Comparison of ENCODE assay signal across 28 mouse cellular contexts in genomic region chr14:118958010-118958409, GRCm38 (mm10). TPM values are rescaled to one million over a fixed set of nuclear protein-coding genes. Genes with fewer than 3 reads are reported as not detected.
DNase-seq lines count a peak whose midpoint lies in the region; ATAC-seq and TF ChIP-seq lines count a peak whose summit lies in the region.
"Had no signal": no experiment of that assay in that cellular context is flagged by ENCODE, and none has a peak within 500 bp of the region (broad histone marks: within the 10 kb centered on the region; RNA-seq: fewer than 3 reads in every experiment).

No protein-coding gene starts in this region.

- peak; percentile 55; the same call in 1 of the 2 replicates for ATAC-seq in forebrain, embryonic 14.5 days
- no peak for ATAC-seq in forebrain, embryonic 11.5 days (replicated peaks; ENCODE audit: low FRiP score)
- ATAC-seq in forebrain, embryonic 16.5 days = peak; percentile 64
- no peak for ATAC-seq in hindbrain, embryonic 16.5 days
- ATAC-seq: CD4-positive, CD25-positive, alpha-beta regulatory T cell, adult 4 months; intestine, embryonic 15.5 days had no signal

- no peaks in the 10 kb centered on the region for H3K4me1 ChIP-seq in forebrain, embryonic 14.5 days (ENCODE audit: control insufficient read depth, insufficient read depth, low read length)
- H3K4me1 ChIP-seq in forebrain, embryonic 11.5 days (replicated peaks; ENCODE audit: control insufficient read depth, insufficient read depth, low read length) = no peaks in the 10 kb centered on the region
- no peaks in the 10 kb centered on the region; the same call in 1 of the 2 replicates for H3K4me1 ChIP-seq in forebrain, embryonic 16.5 days (replicated peaks; ENCODE audit: control insufficient read depth, insufficient read depth, low read length)
- H3K4me1 ChIP-seq in hindbrain, embryonic 16.5 days (ENCODE audit: control insufficient read depth, insufficient read depth, low read depth, low read length) = no peaks in the 10 kb centered on the region
- H3K4me1 ChIP-seq: embryonic facial prominence, embryonic 12.5 days; embryonic facial prominence, embryonic 15.5 days; heart, embryonic 12.5 days; heart, embryonic 15.5 days; hindbrain, embryonic 12.5 days; hindbrain, embryonic 15.5 days; intestine, embryonic 15.5 days; kidney, embryonic 15.5 days had no signal

- no peaks in the 10 kb centered on the region for H3K9me3 ChIP-seq in forebrain, embryonic 14.5 days (replicated peaks; ENCODE audit: control insufficient read depth, low read length)
- no peaks in the 10 kb centered on the region for H3K9me3 ChIP-seq in forebrain, embryonic 11.5 days (ENCODE audit: control insufficient read depth, low read length)
- no peaks in the 10 kb centered on the region for H3K9me3 ChIP-seq in forebrain, embryonic 16.5 days (ENCODE audit: control insufficient read depth, low read length)
- H3K9me3 ChIP-seq in hindbrain, embryonic 16.5 days (ENCODE audit: control insufficient read depth, low read length) = no peaks in the 10 kb centered on the region
- H3K9me3 ChIP-seq: embryonic facial prominence, embryonic 12.5 days; embryonic facial prominence, embryonic 15.5 days; heart, embryonic 12.5 days; heart, embryonic 15.5 days; hindbrain, embryonic 12.5 days; hindbrain, embryonic 15.5 days; intestine, embryonic 15.5 days; kidney, embryonic 15.5 days had no signal

- H3K4me2 ChIP-seq in forebrain, embryonic 14.5 days (ENCODE audit: low read length) = no peak overlapping the region
- H3K4me2 ChIP-seq in forebrain, embryonic 11.5 days (ENCODE audit: low read depth, low read length, severe bottlenecking) = no peak overlapping the region
- no peak overlapping the region for H3K4me2 ChIP-seq in forebrain, embryonic 16.5 days (ENCODE audit: low read length)
- H3K4me2 ChIP-seq in hindbrain, embryonic 16.5 days (ENCODE audit: low read length) = no peak overlapping the region
- H3K4me2 ChIP-seq: embryonic facial prominence, embryonic 12.5 days; embryonic facial prominence, embryonic 15.5 days; heart, embryonic 12.5 days; heart, embryonic 15.5 days; hindbrain, embryonic 12.5 days; hindbrain, embryonic 15.5 days; intestine, embryonic 15.5 days; kidney, embryonic 15.5 days had no signal

- intact Hi-C loops in heart, postnatal 36 days (cut with DNase I) = no loop called here

- H3K27ac ChIP-seq in forebrain, embryonic 14.5 days (ENCODE audit: low read depth, low read length) = no peak overlapping the region
- no peak overlapping the region for H3K27ac ChIP-seq in forebrain, embryonic 11.5 days (ENCODE audit: low read depth, low read length)
- no peak overlapping the region for H3K27ac ChIP-seq in forebrain, embryonic 16.5 days (ENCODE audit: low read length)
- H3K27ac ChIP-seq in hindbrain, embryonic 16.5 days (ENCODE audit: low read depth, low read length) = no peak overlapping the region
- H3K27ac ChIP-seq: embryonic facial prominence, embryonic 12.5 days; embryonic facial prominence, embryonic 15.5 days; heart, embryonic 15.5 days; hindbrain, embryonic 12.5 days; hindbrain, embryonic 15.5 days; intestine, embryonic 15.5 days; kidney, embryonic 15.5 days had no signal

- 88% methylated on average over 3 of the region's 3 CpGs for WGBS in forebrain, embryonic 14.5 days
- 96% methylated on average over 3 of the region's 3 CpGs for WGBS in forebrain, embryonic 11.5 days
- 79% methylated on average over 3 of the region's 3 CpGs for WGBS in forebrain, embryonic 16.5 days
- WGBS in hindbrain, embryonic 16.5 days = 74% methylated on average over 3 of the region's 3 CpGs

- no peaks in the 10 kb centered on the region for H3K27me3 ChIP-seq in forebrain, embryonic 14.5 days (replicated peaks; ENCODE audit: control insufficient read depth, insufficient read depth, low read length)
- no peaks in the 10 kb centered on the region for H3K27me3 ChIP-seq in forebrain, embryonic 11.5 days (ENCODE audit: control insufficient read depth, insufficient read depth, low read length)
- H3K27me3 ChIP-seq in forebrain, embryonic 16.5 days (replicated peaks; ENCODE audit: control insufficient read depth, insufficient read depth, low read length) = no peaks in the 10 kb centered on the region
- no peaks in the 10 kb centered on the region for H3K27me3 ChIP-seq in hindbrain, embryonic 16.5 days (replicated peaks; ENCODE audit: control insufficient read depth, insufficient read depth, low read length)
- H3K27me3 ChIP-seq: embryonic facial prominence, embryonic 12.5 days; embryonic facial prominence, embryonic 15.5 days; heart, embryonic 12.5 days; heart, embryonic 15.5 days; hindbrain, embryonic 12.5 days; hindbrain, embryonic 15.5 days; intestine, embryonic 15.5 days; kidney, embryonic 15.5 days had no signal

- H3K9ac ChIP-seq in forebrain, embryonic 14.5 days (ENCODE audit: low read length) = no peak overlapping the region
- no peak overlapping the region for H3K9ac ChIP-seq in forebrain, embryonic 11.5 days (ENCODE audit: low read length)
- H3K9ac ChIP-seq in forebrain, embryonic 16.5 days (replicated peaks; ENCODE audit: low read depth, low read length) = no peak overlapping the region
- no peak overlapping the region for H3K9ac ChIP-seq in hindbrain, embryonic 16.5 days (ENCODE audit: low read depth, low read length)
- H3K9ac ChIP-seq: embryonic facial prominence, embryonic 12.5 days; embryonic facial prominence, embryonic 15.5 days; heart, embryonic 12.5 days; heart, embryonic 15.5 days; hindbrain, embryonic 12.5 days; hindbrain, embryonic 15.5 days; intestine, embryonic 15.5 days; kidney, embryonic 15.5 days had no signal

- TF ChIP-seq CTCF in brain, embryonic 14.5 days (IDR thresholded peaks at IDR 0.05; ENCODE audit: borderline replicate concordance, extremely low read depth, insufficient read depth, insufficient read length) = no peak

- DNase-seq in forebrain, embryonic 14.5 days (ENCODE audit: low spot score) = peak; percentile 49
- DNase-seq in forebrain, embryonic 11.5 days (ENCODE audit: low spot score) = no peak
- DNase-seq in heart, adult 11 months = peak; percentile 41
- DNase-seq in heart, postnatal 36 days = no peak
- peak; percentile 60 for DNase-seq in brain, embryonic 14.5 days (ENCODE audit: low read depth)
- no peak for DNase-seq in testis, postnatal 10 days (ENCODE audit: low spot score)
- DNase-seq: adrenal gland, adult 8-10 months; adrenal gland, postnatal 25 days; cerebellum, adult 2 months; cerebellum, adult 9-11 months; cerebellum, postnatal 25 days; gastrocnemius, postnatal 10 days; gastrocnemius, postnatal 36 days; heart, postnatal 10 days; kidney, adult 11 months; kidney, adult 8-10 months had no signal

- no peak overlapping the region for H3K4me3 ChIP-seq in forebrain, embryonic 14.5 days (ENCODE audit: low read depth, low read length)
- no peak overlapping the region for H3K4me3 ChIP-seq in forebrain, embryonic 11.5 days (ENCODE audit: low read depth, low read length)
- no peak overlapping the region for H3K4me3 ChIP-seq in forebrain, embryonic 16.5 days (replicated peaks; ENCODE audit: low read length)
- no peak overlapping the region for H3K4me3 ChIP-seq in hindbrain, embryonic 16.5 days (ENCODE audit: low read length)
- H3K4me3 ChIP-seq: embryonic facial prominence, embryonic 12.5 days; embryonic facial prominence, embryonic 15.5 days; heart, embryonic 12.5 days; heart, embryonic 15.5 days; hindbrain, embryonic 12.5 days; hindbrain, embryonic 15.5 days; intestine, embryonic 15.5 days; kidney, embryonic 15.5 days had no signal

- peaks cover 27% of the 10 kb centered on the region for H3K36me3 ChIP-seq in forebrain, embryonic 14.5 days (ENCODE audit: control insufficient read depth, insufficient read depth, low read length)
- H3K36me3 ChIP-seq in forebrain, embryonic 11.5 days (ENCODE audit: control insufficient read depth, insufficient read depth, low read length) = no peaks in the 10 kb centered on the region; the same call in 1 of the 2 replicates
- peaks cover 14% of the 10 kb centered on the region for H3K36me3 ChIP-seq in forebrain, embryonic 16.5 days (ENCODE audit: control insufficient read depth, insufficient read depth)
- peaks cover 20% of the 10 kb centered on the region for H3K36me3 ChIP-seq in hindbrain, embryonic 16.5 days (ENCODE audit: control insufficient read depth, insufficient read depth, low read length)

- TF ChIP-seq POLR2A in brain, embryonic 14.5 days (IDR thresholded peaks at IDR 0.05; ENCODE audit: borderline replicate concordance, extremely low read depth, insufficient read depth, insufficient read length, poor library complexity, severe bottlenecking) = no peak

RNA-seq across cellular contexts. Expression of gene Dnajc3, which starts 20.2 kb away (rescaled TPM):
- polyA plus RNA-seq in forebrain, embryonic 14.5 days (2014; fragmentation: Nextera tagmentation; extraction: Ambion mirVana) = 18.8 and 21.5 TPM in 2 replicates
- polyA plus RNA-seq in forebrain, embryonic 11.5 days (2014; fragmentation: Nextera tagmentation; extraction: Ambion mirVana) = 25.9 and 27.8 TPM in 2 replicates
- total RNA-seq in heart, postnatal 36 days (2021) = 10 to 100 TPM; 26.8 to 34.0 TPM
- polyA plus RNA-seq in brain, embryonic 14.5 days (2012; rRNA removed) = 11.3 and 13.1 TPM in 2 replicates
- 19.4 and 23.5 TPM in 2 replicates for polyA plus RNA-seq in forebrain, embryonic 16.5 days (2015; fragmentation: Nextera tagmentation; extraction: Ambion mirVana)
- 22.5 and 24.8 TPM in 2 replicates for polyA plus RNA-seq in hindbrain, embryonic 16.5 days (2015; fragmentation: Nextera tagmentation; extraction: Ambion mirVana)

RNA-seq across cellular contexts. Expression of gene Dzip1, which starts 32.8 kb away (rescaled TPM):
- 30.2 and 40.4 TPM in 2 replicates for polyA plus RNA-seq in forebrain, embryonic 14.5 days (2014; fragmentation: Nextera tagmentation; extraction: Ambion mirVana)
- 27.5 and 28.5 TPM in 2 replicates for polyA plus RNA-seq in forebrain, embryonic 11.5 days (2014; fragmentation: Nextera tagmentation; extraction: Ambion mirVana)
- 1 to 10 TPM; 1.6 to 2.1 TPM for total RNA-seq in heart, postnatal 36 days (2021)
- polyA plus RNA-seq in brain, embryonic 14.5 days (2012; rRNA removed) = 99.2 and 142 TPM in 2 replicates
- polyA plus RNA-seq in forebrain, embryonic 16.5 days (2015; fragmentation: Nextera tagmentation; extraction: Ambion mirVana) = 42.3 and 46.7 TPM in 2 replicates
- polyA plus RNA-seq in hindbrain, embryonic 16.5 days (2015; fragmentation: Nextera tagmentation; extraction: Ambion mirVana) = 85.8 and 93.5 TPM in 2 replicates
- total RNA-seq: granulocyte monocyte progenitor cell, adult 5-6 weeks had no signal

Comparison
In these comparisons a context has a peak if more than half of its experiments do, and no peak if none do; other contexts are left out.
1. ATAC-seq: peak in forebrain, embryonic 14.5 days (single experiment) and forebrain, embryonic 16.5 days (single experiment); none in forebrain, embryonic 11.5 days (single experiment) and hindbrain, embryonic 16.5 days (single experiment).
2. DNase-seq: peak in forebrain, embryonic 14.5 days (single experiment), heart, adult 11 months (single experiment) and brain, embryonic 14.5 days (single experiment); none in forebrain, embryonic 11.5 days (single experiment), heart, postnatal 36 days (0 of 2) and testis, postnatal 10 days (single experiment).